Mouse (Mus musculus): ENCODE measurements around the gene Exoc2. TPM values are rescaled to one million over a fixed set of nuclear protein-coding genes. Genes with fewer than 3 reads are reported as not detected.

Exoc2 gene
- polyA plus RNA-seq, 1 experiment: 10.4 TPM

DNA sequence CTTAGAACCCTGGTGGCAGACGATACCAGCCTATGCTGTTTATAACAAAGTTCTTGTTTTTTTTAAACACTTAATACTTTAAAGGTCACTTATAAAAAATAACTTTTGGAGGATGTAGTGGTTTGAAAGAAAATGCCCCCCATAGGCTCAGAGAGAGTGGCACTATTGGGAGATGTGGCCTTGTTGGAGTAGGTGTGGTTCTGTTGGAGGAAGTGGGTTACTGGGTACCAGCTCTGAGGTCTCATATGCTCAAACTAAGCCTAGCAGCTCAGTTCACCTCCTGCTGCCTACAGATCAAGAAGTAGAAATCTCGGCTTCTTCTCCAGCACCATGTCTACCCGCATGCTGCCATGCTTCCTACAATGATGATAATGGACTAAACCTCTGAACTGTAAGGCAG, 98.1 kb downstream of the Exoc2 start:
- H3K4me3 ChIP-seq (replicated peaks; ENCODE audit: control insufficient read depth, low read depth, low read length): no peak overlapping the region
- no peak overlapping the region for H3K27ac ChIP-seq (ENCODE audit: control insufficient read depth, insufficient read depth, low read depth, low read length, poor library complexity)
- TF ChIP-seq POLR2A (IDR thresholded peaks at IDR 0.05; ENCODE audit: borderline replicate concordance, control insufficient read depth, low read depth, low read length) (no peak), CTCF (IDR thresholded peaks at IDR 0.05; ENCODE audit: control insufficient read depth, insufficient read depth, low read length) (no peak)
- 83% methylated on average over 3 of the region's 3 CpGs for WGBS
- H3K4me1 ChIP-seq (ENCODE audit: control insufficient read depth, insufficient read depth, low read length): no peaks in the 10 kb centered on the region

DNA sequence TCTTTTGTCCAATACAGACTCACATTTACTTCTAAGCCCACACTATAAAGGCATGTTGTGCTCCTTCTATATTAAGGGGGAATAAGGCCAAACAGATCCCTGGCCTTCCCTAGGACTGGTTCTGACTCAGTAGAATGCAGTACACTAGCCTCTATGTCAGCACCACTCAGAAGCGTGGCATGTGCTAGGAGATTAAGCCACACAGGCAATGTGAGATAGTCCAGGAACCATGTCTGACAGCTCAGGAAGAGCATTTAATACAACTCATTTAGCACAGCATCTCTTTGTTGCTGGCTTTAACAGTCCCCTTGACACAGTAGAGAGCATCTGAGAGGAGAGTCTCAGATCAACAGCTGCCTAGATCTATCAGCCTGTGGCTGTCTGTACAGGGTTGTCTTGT, 100.4 kb downstream of the Exoc2 start:
- TF ChIP-seq CTCF (IDR thresholded peaks at IDR 0.05; ENCODE audit: control insufficient read depth, insufficient read depth, low read length) (no peak), POLR2A (IDR thresholded peaks at IDR 0.05; ENCODE audit: borderline replicate concordance, control insufficient read depth, low read depth, low read length) (no peak)
- Histone ChIP-seq H3K4me3 (replicated peaks; ENCODE audit: control insufficient read depth, low read depth, low read length) (no peak overlapping the region), H3K4me1 (ENCODE audit: control insufficient read depth, insufficient read depth, low read length) (no peaks in the 10 kb centered on the region), H3K27ac (ENCODE audit: control insufficient read depth, insufficient read depth, low read depth, low read length, poor library complexity) (no peak overlapping the region)
- 87% methylated on average over 1 of the region's 1 CpGs for WGBS

DNA sequence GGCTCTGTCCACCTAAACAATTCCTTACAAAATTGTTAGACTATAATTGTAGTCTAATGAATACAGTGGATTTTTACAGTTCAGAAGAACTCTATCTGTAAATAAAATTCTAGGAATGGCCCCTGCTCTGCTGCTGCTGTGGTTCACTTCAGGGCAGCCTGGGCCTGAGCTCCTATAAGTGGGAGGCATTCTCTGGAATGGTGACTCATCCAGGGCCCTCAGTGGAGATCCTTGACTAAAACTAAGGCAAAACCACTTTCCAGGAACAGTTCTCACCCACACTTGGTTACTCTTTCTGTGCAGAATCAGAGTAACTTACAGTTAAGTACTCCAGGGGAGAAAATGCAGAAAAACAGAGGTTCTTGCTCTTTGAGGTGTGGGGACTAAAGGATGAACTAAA, 108.4 kb downstream of the Exoc2 start:
- no peaks in the 10 kb centered on the region for H3K4me1 ChIP-seq (ENCODE audit: control insufficient read depth, insufficient read depth, low read length)
- TF ChIP-seq POLR2A (IDR thresholded peaks at IDR 0.05; ENCODE audit: borderline replicate concordance, control insufficient read depth, low read depth, low read length) (no peak), CTCF (IDR thresholded peaks at IDR 0.05; ENCODE audit: control insufficient read depth, insufficient read depth, low read length) (no peak)
- no peak overlapping the region for H3K27ac ChIP-seq (ENCODE audit: control insufficient read depth, insufficient read depth, low read depth, low read length, poor library complexity)
- H3K4me3 ChIP-seq (replicated peaks; ENCODE audit: control insufficient read depth, low read depth, low read length): no peak overlapping the region

DNA sequence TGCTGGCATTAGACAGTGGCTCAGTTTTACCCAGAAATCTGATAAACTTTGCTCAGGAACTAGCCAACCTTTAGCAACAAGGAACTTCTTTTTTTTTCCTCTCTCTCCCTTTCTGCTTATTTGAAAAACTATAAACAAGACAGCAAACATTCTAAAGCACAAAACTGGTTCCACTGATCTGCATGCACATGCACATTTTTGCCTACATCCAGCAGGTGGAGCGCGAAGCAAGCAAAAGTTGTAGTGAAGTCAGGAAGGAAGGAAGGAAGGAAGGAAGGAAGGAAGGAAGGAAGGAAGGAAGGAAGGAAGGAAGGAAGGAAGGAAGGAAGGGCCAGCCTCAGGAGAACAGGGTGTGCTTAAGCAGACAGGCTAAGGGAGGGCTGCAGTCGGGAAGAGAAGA, 109.9 kb downstream of the Exoc2 start:
- TF ChIP-seq POLR2A (IDR thresholded peaks at IDR 0.05; ENCODE audit: borderline replicate concordance, control insufficient read depth, low read depth, low read length): no peak
- 88% methylated on average over 3 of the region's 3 CpGs for WGBS
- H3K4me3 ChIP-seq (replicated peaks; ENCODE audit: control insufficient read depth, low read depth, low read length): no peak overlapping the region

DNA sequence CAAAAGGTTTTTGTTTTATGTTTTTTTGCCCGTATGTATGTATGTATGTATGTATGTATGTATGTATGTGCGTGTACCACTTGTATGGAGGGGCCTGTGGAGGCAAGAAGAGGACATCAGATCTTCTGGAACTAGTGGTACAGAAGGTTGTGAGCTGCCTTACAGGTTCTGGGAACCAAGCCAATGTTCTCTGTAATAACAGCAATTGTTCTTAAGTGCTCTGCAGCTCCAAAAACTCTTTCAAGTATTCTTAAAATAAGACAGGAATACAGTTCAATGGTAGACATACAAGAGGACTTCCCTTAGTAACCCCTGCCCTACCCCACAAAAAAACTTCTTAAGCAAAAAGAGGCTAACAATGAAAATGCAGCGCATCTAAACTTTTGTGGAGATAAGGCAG, 115.5 kb downstream of the Exoc2 start:
- Histone ChIP-seq H3K27ac (ENCODE audit: control insufficient read depth, insufficient read depth, low read depth, low read length, poor library complexity) (no peak overlapping the region), H3K4me1 (ENCODE audit: control insufficient read depth, insufficient read depth, low read length) (no peaks in the 10 kb centered on the region), H3K4me3 (replicated peaks; ENCODE audit: control insufficient read depth, low read depth, low read length) (no peak overlapping the region)
- TF ChIP-seq CTCF (IDR thresholded peaks at IDR 0.05; ENCODE audit: control insufficient read depth, insufficient read depth, low read length) (no peak), POLR2A (IDR thresholded peaks at IDR 0.05; ENCODE audit: borderline replicate concordance, control insufficient read depth, low read depth, low read length) (no peak)
- 83% methylated on average over 3 of the region's 3 CpGs for WGBS

More for the DNA sequence above, 109.9 kb downstream of the Exoc2 start:
- no peak overlapping the region for H3K27ac ChIP-seq (ENCODE audit: control insufficient read depth, insufficient read depth, low read depth, low read length, poor library complexity)
- no peaks in the 10 kb centered on the region for H3K4me1 ChIP-seq (ENCODE audit: control insufficient read depth, insufficient read depth, low read length)

DNA sequence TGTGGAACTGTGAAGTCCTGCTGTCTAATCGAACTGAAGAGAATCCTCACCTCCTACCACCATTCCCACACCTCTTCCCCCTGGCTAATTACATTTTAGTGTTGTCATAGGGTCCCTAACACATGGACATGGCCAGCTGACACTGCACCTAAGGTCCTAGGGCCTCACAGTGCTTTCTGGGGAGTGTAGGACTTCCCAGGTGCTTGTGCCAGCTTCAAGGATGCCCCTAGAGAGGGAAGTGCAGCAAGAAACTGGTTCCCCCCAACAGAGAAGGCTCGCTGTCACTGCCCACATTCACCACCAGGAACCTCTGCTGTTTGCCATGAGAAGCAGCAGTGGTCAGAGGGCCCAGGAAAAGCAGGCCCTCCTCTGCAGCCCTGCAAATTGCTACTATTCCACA, 123.2 kb downstream of the Exoc2 start:
- TF ChIP-seq CTCF (IDR thresholded peaks at IDR 0.05; ENCODE audit: control insufficient read depth, insufficient read depth, low read length) (no peak), POLR2A (IDR thresholded peaks at IDR 0.05; ENCODE audit: borderline replicate concordance, control insufficient read depth, low read depth, low read length) (no peak)
- no peak overlapping the region for H3K4me3 ChIP-seq (replicated peaks; ENCODE audit: control insufficient read depth, low read depth, low read length)
- no peak overlapping the region for H3K27ac ChIP-seq (ENCODE audit: control insufficient read depth, insufficient read depth, low read depth, low read length, poor library complexity)
- WGBS: 72% methylated on average over 2 of the region's 2 CpGs
- no peaks in the 10 kb centered on the region for H3K4me1 ChIP-seq (ENCODE audit: control insufficient read depth, insufficient read depth, low read length)

DNA sequence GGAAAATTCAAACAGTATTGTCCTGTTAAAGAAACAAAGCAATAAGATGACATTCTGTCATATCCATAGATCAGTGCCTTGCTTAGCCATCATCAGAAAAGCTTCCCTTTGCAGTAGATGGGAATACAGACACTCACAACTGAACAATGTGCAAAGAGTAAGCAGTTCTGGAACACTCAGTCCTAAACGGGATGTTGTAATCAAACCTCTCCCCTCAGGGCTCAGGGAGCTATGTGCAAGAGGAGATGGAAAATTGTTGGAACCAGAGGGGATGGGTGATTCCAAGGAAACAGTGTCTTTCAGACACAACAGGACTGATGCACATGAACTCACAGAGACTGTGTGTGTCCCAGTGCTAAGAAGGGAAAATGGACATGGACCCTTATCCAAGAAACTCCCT, 125.9 kb downstream of the Exoc2 start:
- Histone ChIP-seq H3K4me1 (ENCODE audit: control insufficient read depth, insufficient read depth, low read length) (no peaks in the 10 kb centered on the region), H3K4me3 (replicated peaks; ENCODE audit: control insufficient read depth, low read depth, low read length) (no peak overlapping the region), H3K27ac (ENCODE audit: control insufficient read depth, insufficient read depth, low read depth, low read length, poor library complexity) (no peak overlapping the region)
- 87% methylated on average over 1 of the region's 1 CpGs for WGBS
- TF ChIP-seq POLR2A (IDR thresholded peaks at IDR 0.05; ENCODE audit: borderline replicate concordance, control insufficient read depth, low read depth, low read length): no peak
- TF ChIP-seq CTCF (IDR thresholded peaks at IDR 0.05; ENCODE audit: control insufficient read depth, insufficient read depth, low read length): no peak

DNA sequence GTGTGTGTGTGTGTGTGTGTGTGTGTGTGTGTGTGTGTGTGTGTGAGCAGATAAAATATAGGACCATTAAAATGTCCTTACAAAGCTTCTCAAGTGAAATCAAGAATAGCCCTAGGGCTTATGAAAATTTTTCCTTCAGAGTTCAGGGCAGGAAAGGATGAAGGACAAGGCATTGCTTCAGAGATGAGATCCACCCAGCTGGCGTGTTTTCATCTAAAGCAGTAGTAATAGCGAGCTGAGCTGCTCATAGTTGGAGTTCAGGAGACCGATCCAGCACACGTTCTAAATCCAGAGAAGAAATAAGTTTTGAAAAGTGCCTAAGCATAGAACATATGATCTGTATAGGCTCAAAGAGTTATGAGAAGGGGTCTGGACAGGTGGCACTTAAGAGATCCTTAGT, 127.4 kb downstream of the Exoc2 start:
- no peak for TF ChIP-seq CTCF (IDR thresholded peaks at IDR 0.05; ENCODE audit: control insufficient read depth, insufficient read depth, low read length)
- no peak for TF ChIP-seq POLR2A (IDR thresholded peaks at IDR 0.05; ENCODE audit: borderline replicate concordance, control insufficient read depth, low read depth, low read length)
- WGBS: 92% methylated on average over 4 of the region's 4 CpGs
- H3K27ac ChIP-seq (ENCODE audit: control insufficient read depth, insufficient read depth, low read depth, low read length, poor library complexity): no peak overlapping the region
- H3K4me1 ChIP-seq (ENCODE audit: control insufficient read depth, insufficient read depth, low read length): no peaks in the 10 kb centered on the region
- no peak overlapping the region for H3K4me3 ChIP-seq (replicated peaks; ENCODE audit: control insufficient read depth, low read depth, low read length)

DNA sequence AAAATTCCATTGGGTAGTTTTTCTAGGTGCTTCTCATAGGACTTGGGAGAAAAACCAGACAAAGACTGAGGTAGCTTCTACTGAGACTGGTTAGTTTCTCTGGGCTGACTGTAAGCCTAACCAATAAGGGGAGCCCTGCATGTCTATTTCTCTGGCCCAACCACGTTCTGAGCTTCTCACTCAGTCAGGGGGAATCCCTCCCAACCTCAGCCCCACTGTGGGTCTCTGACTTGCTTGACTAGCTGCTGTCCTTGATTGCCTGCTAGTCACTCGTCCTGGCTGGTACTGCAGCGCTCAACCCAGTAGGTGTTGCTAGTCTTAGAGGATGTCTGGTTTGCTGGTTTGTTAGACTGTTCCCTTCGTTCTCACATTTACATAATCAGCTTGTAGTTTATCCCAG, 130.8 kb downstream of the Exoc2 start:
- WGBS: 78% methylated on average over 4 of the region's 4 CpGs
- no peak overlapping the region for H3K27ac ChIP-seq (ENCODE audit: control insufficient read depth, insufficient read depth, low read depth, low read length, poor library complexity)
- TF ChIP-seq CTCF (IDR thresholded peaks at IDR 0.05; ENCODE audit: control insufficient read depth, insufficient read depth, low read length) (no peak), POLR2A (IDR thresholded peaks at IDR 0.05; ENCODE audit: borderline replicate concordance, control insufficient read depth, low read depth, low read length) (no peak)
- no peaks in the 10 kb centered on the region for H3K4me1 ChIP-seq (ENCODE audit: control insufficient read depth, insufficient read depth, low read length)
- no peak overlapping the region for H3K4me3 ChIP-seq (replicated peaks; ENCODE audit: control insufficient read depth, low read depth, low read length)

Data from bone marrow, adult 2 months (tissue).